Mouse (Mus musculus): ENCODE data around the gene Clasp1.

DNA sequence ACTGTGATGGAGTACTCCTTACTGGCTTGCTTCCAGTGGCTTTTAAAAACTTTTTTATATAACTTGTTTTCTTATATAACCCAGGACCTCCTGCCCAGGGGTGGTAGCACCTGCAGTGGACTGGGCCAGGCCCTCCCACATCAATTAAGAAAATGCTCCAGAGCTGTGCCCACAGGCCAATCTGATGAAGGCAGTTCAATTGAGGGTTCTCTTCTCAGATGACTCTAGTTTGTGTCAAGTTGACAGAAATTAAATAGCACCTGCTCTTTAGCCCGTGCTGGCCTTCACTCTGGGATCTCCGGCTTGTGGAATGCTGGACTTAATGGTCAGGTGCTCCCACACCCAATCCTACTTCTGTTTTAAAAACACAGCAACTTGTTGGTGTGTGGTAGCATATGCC is 112.8 kb downstream of the Clasp1 start:
- TF ChIP-seq CTCF (IDR thresholded peaks at IDR 0.05; ENCODE audit: insufficient read depth, low read length), result no peak
- TF ChIP-seq POLR2A (IDR thresholded peaks at IDR 0.05; ENCODE audit: borderline replicate concordance, extremely low read depth, low read depth, low read length), result no peak

All from lung, adult 2 months (tissue).